Mouse (Mus musculus) hindbrain, embryonic 16.5 days (tissue): Measurements from ENCODE around the gene Stx5a. TPM values are rescaled to one million over a fixed set of nuclear protein-coding genes. Genes with fewer than 3 reads are reported as not detected.

ENCODE experiments used
- ATAC-seq: fragments of 200-750 bp; cut with Nextera tagmentation; 2 replicates; pipeline ENCODE4 v1.8.0; 2017; ENCODE audit warnings: moderate TSS enrichment, moderate library complexity
- H3K27ac ChIP-seq: fragments of 300-500 bp; sonication (generic); 2 replicates; pipeline ENCODE4 v1.5.1; 2014; ENCODE audit warnings: low read depth, mild to moderate bottlenecking, control low read depth, low read length, moderate library complexity
- H3K27me3 ChIP-seq: fragments of 300-500 bp; sonication (generic); replicated peaks from 2 replicates; pipeline ENCODE4 v1.6.1; 2014; ENCODE audit warnings: low read length; ENCODE audit not compliant: control insufficient read depth, insufficient read depth
- H3K36me3 ChIP-seq: fragments of 300-500 bp; sonication (generic); 2 replicates; pipeline ENCODE4 v1.6.1; 2014; ENCODE audit warnings: mild to moderate bottlenecking, low read length, moderate library complexity, mixed read lengths; ENCODE audit not compliant: control insufficient read depth, insufficient read depth
- H3K4me1 ChIP-seq: fragments of 300-500 bp; sonication (generic); 2 replicates; pipeline ENCODE4 v1.6.1; 2014; ENCODE audit warnings: low read depth, low read length; ENCODE audit not compliant: control insufficient read depth, insufficient read depth
- H3K4me2 ChIP-seq: fragments of 300-500 bp; sonication (generic); 2 replicates; pipeline ENCODE4 v1.6.1; 2014; ENCODE audit warnings: mild to moderate bottlenecking, low read length, control low read depth, moderate library complexity
- H3K4me3 ChIP-seq: fragments of 300-500 bp; sonication (generic); 2 replicates; pipeline ENCODE4 v1.5.1; 2014; ENCODE audit warnings: mild to moderate bottlenecking, low read length, control low read depth, moderate library complexity
- H3K9ac ChIP-seq: fragments of 300-500 bp; sonication (generic); 2 replicates; pipeline ENCODE4 v1.6.1; 2014; ENCODE audit warnings: low read depth, mild to moderate bottlenecking, control low read depth, low read length, moderate library complexity
- H3K9me3 ChIP-seq: fragments of 300-500 bp; sonication (generic); 2 replicates; pipeline ENCODE4 v1.6.1; 2014; ENCODE audit warnings: mild to moderate bottlenecking, low read length, moderate library complexity; ENCODE audit not compliant: control insufficient read depth
- WGBS: fragments of 180-500 bp; shearing (Covaris S2); extraction: QIAGEN DNeasy Blood & Tissue Kit; methylation state at CpG from one replicate; pipeline ENCODE4 v1.1.7; 2014; 5-methylcytosine and 5-hydroxymethylcytosine counted together
- polyA plus RNA-seq: library from polyadenylated mRNA; unstranded; fragments of >200 nt; fragmentation: Nextera tagmentation; extraction: Ambion mirVana; gene quantifications from 2 replicates; pipeline ENCODE4 v1.2.1, GENCODE M21; 2015

The Stx5a gene
- polyA plus RNA-seq = 109 and 119 TPM in 2 replicates

GRCm38 (mm10) chr19:8741243-8741869 lies at the start of gene Stx5a:
Stx5a (plus strand) TSS chr19:8741413.
- Histone ChIP-seq H3K36me3 (peaks cover 33% of the 10 kb centered on the region), H3K9ac (peak within 1 kb of the TSS; percentile 85), H3K4me1 (peaks cover 18% of the 10 kb centered on the region), H3K27ac (peak within 1 kb of the TSS; percentile 96), H3K4me3 (peak within 1 kb of the TSS; percentile 94), H3K4me2 (peak within 1 kb of the TSS; percentile 85), H3K27me3 (no peaks in the 10 kb centered on the region), H3K9me3 (no peaks in the 10 kb centered on the region)
- ATAC-seq = peak; percentile 99
- WGBS = under 1% methylated on average over 36 of the region's 36 CpGs

- H3K4me2 ChIP-seq = no peak overlapping the region
- no peaks in the 10 kb centered on the region for H3K36me3 ChIP-seq
- no peak overlapping the region for H3K4me3 ChIP-seq
- H3K9me3 ChIP-seq = no peaks in the 10 kb centered on the region
- ATAC-seq = no peak
- no peaks in the 10 kb centered on the region for H3K27me3 ChIP-seq
- no peak overlapping the region for H3K9ac ChIP-seq
- WGBS = 50% methylated on average over 9 of the region's 9 CpGs
- H3K27ac ChIP-seq = no peak overlapping the region
- no peaks in the 10 kb centered on the region for H3K4me1 ChIP-seq
These were observed 49.2 kb upstream of the Stx5a start for GRCm38 (mm10) chr19:8691871-8692539.

- no peak overlapping the region for H3K27ac ChIP-seq
- H3K4me1 ChIP-seq = no peaks in the 10 kb centered on the region
- H3K27me3 ChIP-seq = no peaks in the 10 kb centered on the region
- H3K36me3 ChIP-seq = no peaks in the 10 kb centered on the region
- no peaks in the 10 kb centered on the region for H3K9me3 ChIP-seq
- no peak overlapping the region for H3K4me3 ChIP-seq
- H3K4me2 ChIP-seq = no peak overlapping the region
- H3K9ac ChIP-seq = no peak overlapping the region
- 62% methylated on average over 5 of the region's 5 CpGs for WGBS
- no peak for ATAC-seq
These were observed 48.5 kb upstream of the Stx5a start for GRCm38 (mm10) chr19:8692740-8693139.

- 75% methylated on average over 4 of the region's 6 CpGs for WGBS
- H3K9me3 ChIP-seq = no peaks in the 10 kb centered on the region
- no peaks in the 10 kb centered on the region for H3K36me3 ChIP-seq
- H3K4me1 ChIP-seq = no peaks in the 10 kb centered on the region
- no peaks in the 10 kb centered on the region for H3K27me3 ChIP-seq
- H3K4me2 ChIP-seq = no peak overlapping the region
- no peak overlapping the region for H3K4me3 ChIP-seq
- 0 out of 2 replicates have a peak, but pooled peaks have one; percentile 24 for ATAC-seq
- no peak overlapping the region for H3K27ac ChIP-seq
- no peak overlapping the region for H3K9ac ChIP-seq
These were observed 45.9 kb upstream of the Stx5a start for GRCm38 (mm10) chr19:8695330-8695729.

GRCm38 (mm10) chr19:8699652-8700051 lies 41.6 kb upstream of the Stx5a start:
- Histone ChIP-seq H3K36me3 (no peaks in the 10 kb centered on the region), H3K4me3 (no peak overlapping the region), H3K4me2 (no peak overlapping the region), H3K9ac (no peak overlapping the region), H3K4me1 (no peaks in the 10 kb centered on the region), H3K27ac (no peak overlapping the region), H3K27me3 (no peaks in the 10 kb centered on the region), H3K9me3 (no peaks in the 10 kb centered on the region)
- 83% methylated on average over 9 of the region's 9 CpGs for WGBS
- ATAC-seq = no peak

- 50% methylated on average over 3 of the region's 3 CpGs for WGBS
- H3K9me3 ChIP-seq = no peaks in the 10 kb centered on the region
- no peak overlapping the region for H3K4me3 ChIP-seq
- no peak overlapping the region for H3K4me2 ChIP-seq
- H3K27me3 ChIP-seq = no peaks in the 10 kb centered on the region
- H3K9ac ChIP-seq = no peak overlapping the region
- no peak for ATAC-seq
- H3K27ac ChIP-seq = no peak overlapping the region
- no peaks in the 10 kb centered on the region for H3K4me1 ChIP-seq
- H3K36me3 ChIP-seq = peaks cover 8% of the 10 kb centered on the region
These were observed 38.8 kb upstream of the Stx5a start for GRCm38 (mm10) chr19:8702458-8702857.

GRCm38 (mm10) chr19:8703571-8703970 lies 37.6 kb upstream of the Stx5a start:
- Histone ChIP-seq H3K9me3 (no peaks in the 10 kb centered on the region), H3K4me1 (no peaks in the 10 kb centered on the region), H3K4me2 (no peak overlapping the region), H3K4me3 (no peak overlapping the region), H3K36me3 (peaks cover 19% of the 10 kb centered on the region), H3K27ac (no peak overlapping the region), H3K27me3 (no peaks in the 10 kb centered on the region), H3K9ac (no peak overlapping the region)
- ATAC-seq = no peak
- 53% methylated on average over 3 of the region's 4 CpGs for WGBS

- no peak overlapping the region for H3K4me3 ChIP-seq
- no peak overlapping the region for H3K4me2 ChIP-seq
- WGBS = 67% methylated on average over 6 of the region's 6 CpGs
- no peak overlapping the region for H3K9ac ChIP-seq
- H3K4me1 ChIP-seq = no peaks in the 10 kb centered on the region
- peaks cover 30% of the 10 kb centered on the region for H3K36me3 ChIP-seq
- no peaks in the 10 kb centered on the region for H3K9me3 ChIP-seq
- ATAC-seq = no peak
- no peak overlapping the region for H3K27ac ChIP-seq
- no peaks in the 10 kb centered on the region for H3K27me3 ChIP-seq
These were observed 36.0 kb upstream of the Stx5a start for GRCm38 (mm10) chr19:8705026-8705708.

- 92% methylated on average over 7 of the region's 7 CpGs for WGBS
- Histone ChIP-seq H3K36me3 (peaks cover 32% of the 10 kb centered on the region), H3K4me3 (no peak overlapping the region), H3K27ac (no peak overlapping the region), H3K9me3 (no peaks in the 10 kb centered on the region), H3K4me1 (peaks cover 6% of the 10 kb centered on the region; the same call in 1 of the 2 replicates), H3K9ac (no peak overlapping the region), H3K4me2 (no peak overlapping the region), H3K27me3 (no peaks in the 10 kb centered on the region)
- ATAC-seq = no peak
These were observed 35.0 kb upstream of the Stx5a start for GRCm38 (mm10) chr19:8706132-8706667.
